Mouse (Mus musculus) heart, adult 2 months (tissue): ENCODE data around the gene Stpg3.

Experiments
- CTCF ChIP-seq: fragments of 200-600 bp; IDR thresholded peaks from 2 replicates; pipeline ENCODE4 v1.8.1; 2022; ENCODE audit warnings: antibody characterized with exemption, mild to moderate bottlenecking, moderate library complexity
- POLR2A ChIP-seq: fragments of 200-500 bp; IDR thresholded peaks from 2 replicates; pipeline ENCODE4 v1.6.1; 2011; ENCODE audit warnings: mild to moderate bottlenecking, low read depth, low read length, control low read depth; ENCODE audit not compliant: insufficient read depth

DNA sequence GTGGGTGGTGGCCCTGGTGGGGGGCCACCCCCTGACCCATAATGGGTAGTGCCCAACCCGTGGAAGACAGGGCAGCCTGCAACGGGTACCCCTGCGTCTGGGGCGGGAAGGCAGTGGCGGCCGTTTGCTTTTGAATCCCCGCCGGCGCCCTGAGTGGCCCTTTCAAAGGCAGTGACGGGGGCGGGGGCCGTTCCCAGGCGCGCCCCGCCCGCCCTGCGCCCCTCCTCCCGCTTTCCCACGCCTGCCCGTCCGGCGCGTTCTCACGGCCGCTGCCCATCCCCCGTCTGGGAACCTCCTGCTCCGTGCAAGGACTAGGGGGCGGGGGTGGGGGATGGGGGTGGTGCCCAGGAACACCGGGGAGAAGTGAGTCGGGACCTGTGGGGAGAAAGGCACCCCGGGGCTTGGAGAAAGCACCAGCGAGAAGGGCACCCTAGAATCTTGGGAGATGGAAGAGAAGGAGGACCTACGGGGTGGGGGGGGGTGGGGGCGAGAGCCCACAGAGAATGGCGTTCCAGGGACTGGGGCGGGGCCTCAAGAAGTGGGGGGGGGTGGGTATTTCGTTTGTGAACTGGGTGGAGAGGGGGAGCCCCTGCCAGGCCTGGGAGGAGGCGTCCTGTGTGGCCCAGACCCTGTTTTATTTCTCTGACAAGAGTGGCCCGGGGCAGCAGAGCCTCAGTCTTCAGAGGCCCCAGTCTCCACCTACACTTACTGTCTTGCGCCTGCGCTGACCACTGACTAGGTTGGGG, 46.3 kb downstream of the Stpg3 start:
- TF ChIP-seq CTCF (no peak), POLR2A (0 out of 2 replicates have a peak, but pooled peaks have one; percentile 25)
